Mouse (Mus musculus) 3134 (cell line): ENCODE measurements around the gene Slc16a1.

ENCODE experiments used
- DNase-seq: peaks from one replicate; pipeline ENCODE4 v3.0.0-alpha.2; 2011; ENCODE audit warnings: low spot score; ENCODE audit not compliant: insufficient read length; ENCODE audit errors: extremely low read depth

Slc16a1 gene

DNA sequence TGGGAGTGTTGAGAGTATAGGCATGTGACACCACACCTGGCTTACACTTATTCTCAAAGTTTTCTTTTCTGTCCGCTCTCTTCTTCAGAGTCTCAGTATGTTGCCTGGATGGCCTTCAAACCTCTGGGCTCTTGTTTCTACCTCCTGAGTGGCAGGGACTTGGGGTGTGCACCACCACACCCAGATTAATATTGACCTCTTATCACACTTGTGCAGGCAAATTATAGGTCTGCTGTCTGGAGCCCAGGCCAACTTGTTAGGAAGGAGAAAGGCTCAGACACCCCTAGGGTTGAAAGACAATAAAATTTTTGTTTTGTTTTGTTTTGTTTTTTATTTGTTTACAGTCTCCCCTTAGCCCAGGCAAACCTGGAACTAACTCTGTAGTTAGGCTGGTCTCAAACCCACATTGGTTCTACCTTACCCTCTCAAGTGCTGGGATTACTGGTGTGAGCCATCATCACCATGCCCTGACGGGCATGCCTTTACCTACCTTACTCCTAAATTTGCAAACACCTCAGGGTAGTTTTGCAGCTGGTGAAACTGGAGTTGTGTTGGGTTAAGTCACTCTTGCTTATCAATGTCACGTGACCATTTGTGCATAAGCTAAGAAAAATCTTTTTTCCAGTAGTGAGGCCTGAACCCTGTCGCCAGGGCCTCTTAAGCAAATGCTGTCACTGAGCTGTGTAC lies 35.3 kb downstream of the Slc16a1 start:
- DNase-seq: no peak

DNA sequence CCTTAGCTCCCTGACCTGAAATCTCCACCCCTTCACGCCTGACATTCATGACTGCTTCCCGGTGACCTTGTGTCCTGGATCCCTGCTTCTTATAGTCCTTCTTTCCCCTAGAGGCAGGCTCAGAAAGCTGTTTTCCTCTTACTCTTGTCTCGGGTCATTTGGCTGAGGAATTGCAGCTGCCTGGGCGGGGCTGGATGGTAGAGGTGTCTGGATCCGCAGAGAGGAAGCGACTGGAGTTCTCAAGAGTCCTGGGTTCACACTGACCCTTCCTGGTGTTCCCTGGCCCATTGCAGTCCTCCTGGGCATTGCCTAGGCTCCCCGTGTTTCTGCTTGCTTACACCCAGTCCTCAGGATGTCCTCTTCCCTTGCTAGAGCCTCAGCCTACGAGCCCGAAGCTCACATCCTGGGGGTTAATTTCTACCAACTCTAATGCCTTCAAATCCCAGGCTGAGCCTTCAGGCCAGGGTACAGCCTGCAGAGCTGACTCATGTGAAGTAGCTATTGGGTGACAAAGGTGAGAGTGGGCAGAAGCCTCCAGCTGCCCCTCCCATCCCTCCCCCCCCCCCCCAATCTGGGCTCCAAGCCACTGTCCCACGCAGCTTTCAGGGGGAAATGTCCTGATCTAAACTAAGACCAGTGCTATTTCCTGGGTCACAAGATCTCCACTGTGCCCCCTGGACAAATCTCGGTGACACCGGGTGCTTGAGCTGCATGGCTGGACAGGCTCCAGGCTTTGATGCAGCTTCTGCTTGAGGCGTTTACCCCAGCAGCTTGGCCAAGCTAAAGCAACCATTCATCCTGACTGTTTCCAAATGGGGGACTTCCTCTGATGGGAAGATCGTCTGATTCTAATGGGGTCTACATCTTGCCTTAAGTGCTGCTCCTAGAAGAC lies 36.1 kb downstream of the Slc16a1 start:
- DNase-seq: peak; percentile 82

GRCm38 (mm10) chr3:104675258-104675851 lies 36.9 kb downstream of the Slc16a1 start:
- peak; percentile 88 for DNase-seq

GRCm38 (mm10) chr3:104677781-104678180 lies 39.3 kb downstream of the Slc16a1 start:
- no peak for DNase-seq

DNA sequence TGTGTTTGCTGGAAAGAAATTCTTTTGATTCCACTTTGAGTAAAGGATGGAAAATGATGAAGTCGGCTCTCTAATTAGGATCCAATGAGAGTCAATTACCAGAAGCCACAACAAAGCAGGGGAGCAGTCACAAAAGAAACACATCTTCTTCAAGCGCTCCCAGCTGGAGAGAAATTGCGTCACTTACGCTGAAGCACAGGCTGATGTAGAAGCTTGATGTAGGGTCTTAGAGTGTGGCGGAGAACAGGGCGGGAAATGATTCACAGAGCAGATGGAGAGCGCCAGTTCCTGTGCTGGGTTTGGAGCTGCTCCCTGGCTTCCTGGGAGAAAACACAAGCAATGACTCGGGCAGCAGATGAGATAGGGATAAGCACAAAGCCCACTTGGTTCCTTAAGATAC lies 40.4 kb downstream of the Slc16a1 start:
- no peak for DNase-seq

DNA sequence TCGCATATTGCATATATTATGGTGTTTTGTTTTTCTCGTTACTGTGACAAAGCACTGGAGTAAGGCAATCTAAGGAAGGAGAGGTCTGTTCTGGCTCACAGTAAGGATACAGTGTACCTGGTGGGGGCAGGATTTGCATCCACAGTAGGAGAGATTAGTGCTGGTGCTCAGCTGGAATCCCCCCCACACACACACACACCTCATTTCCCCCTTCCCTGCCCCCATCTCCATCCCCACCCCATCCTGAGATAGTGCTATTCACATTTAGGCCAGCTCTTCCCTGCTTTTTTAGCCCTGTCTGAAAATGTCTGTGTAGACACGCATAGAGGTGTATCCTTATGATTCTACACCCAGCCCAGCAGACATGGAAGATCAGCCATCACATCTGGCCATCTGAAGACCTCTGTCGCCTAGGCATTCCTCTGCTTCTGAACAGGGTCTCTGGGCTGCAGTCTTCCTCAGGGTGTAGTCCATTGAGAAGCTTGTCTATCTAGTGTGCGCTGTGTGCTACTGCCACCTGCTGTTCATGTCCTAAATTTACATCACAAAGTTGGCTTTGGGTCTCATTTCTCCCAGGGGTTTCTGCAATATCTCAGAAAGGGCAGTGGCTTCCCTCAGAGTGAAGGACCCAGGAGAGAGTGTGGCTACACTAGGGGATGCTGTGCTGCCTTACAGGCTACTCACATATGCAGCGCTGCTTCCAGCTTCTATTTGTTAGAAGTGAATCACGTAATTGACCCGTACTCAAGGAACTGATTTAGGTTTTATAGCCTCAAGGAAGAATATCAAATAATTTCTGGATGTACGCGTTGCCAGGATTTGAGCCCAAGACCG lies 44.4 kb downstream of the Slc16a1 start:
- no peak for DNase-seq

DNA sequence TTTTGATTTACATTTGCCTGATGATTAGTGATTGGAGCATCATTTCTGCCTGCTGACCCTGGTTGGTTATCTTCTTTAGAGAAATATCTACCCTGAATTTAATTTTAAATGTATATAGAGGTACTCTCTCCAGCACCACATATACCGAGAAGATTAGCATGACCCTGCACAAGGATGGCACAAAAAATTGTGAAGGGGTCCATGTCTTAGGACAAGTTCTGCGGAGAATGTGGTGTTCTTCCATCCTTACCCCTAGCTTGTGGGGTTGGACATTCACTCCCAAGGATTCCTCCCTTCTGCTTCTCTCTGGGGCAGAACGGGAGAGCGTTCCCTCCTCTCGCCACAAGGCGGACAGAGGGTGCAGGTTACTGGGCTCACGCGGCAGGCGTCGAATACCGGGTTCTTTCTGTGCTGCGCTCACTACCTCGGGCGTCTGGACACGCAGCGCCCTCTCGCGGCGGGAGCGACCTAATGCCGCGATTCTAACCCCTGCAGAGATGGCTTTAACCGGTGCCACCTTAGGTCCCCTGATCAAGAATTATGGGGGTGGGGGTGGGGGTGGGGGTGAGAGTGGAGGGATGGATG lies 62.4 kb downstream of the Slc16a1 start:
- peak; percentile 76 for DNase-seq

GRCm38 (mm10) chr3:104701761-104702160 lies 63.3 kb downstream of the Slc16a1 start:
- no peak for DNase-seq

DNA sequence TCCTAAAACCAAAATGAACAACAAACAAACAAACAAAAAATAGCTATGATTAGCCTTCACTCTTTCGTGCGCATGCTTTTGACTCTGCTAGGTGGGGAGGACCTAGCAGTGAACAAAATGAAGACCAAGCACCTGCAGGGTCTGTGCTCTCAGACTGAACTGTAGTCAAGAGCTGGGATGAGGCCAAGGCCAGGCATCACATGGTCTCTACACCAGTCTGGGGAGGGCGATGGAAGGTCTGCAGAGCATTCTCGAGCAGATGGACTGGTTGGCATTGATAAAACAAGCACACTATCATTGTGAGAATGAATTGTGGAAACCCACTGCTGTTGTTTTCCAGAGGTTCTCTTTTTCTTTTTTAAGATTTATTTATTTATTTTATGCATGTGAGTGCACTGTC lies 65.5 kb downstream of the Slc16a1 start:
- DNase-seq: no peak

DNA sequence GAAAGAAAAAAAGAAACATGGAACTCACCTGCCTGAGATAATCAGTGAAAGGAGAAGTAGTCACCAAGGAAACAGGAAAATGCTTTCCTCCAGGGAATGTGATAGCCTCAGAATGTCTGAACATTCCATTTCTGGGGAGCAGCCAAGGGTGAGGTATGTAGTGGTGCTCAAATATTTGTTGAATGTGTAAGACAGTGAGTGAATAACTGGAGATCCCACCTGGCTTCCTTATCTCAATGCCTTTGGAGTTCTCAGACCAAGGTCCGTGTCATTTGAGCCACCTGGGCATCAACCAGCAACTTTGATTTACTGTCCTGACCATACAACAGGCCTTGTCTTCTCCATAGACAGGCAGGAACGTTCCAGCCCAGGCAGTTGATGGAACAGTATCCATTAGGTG lies 68.0 kb downstream of the Slc16a1 start:
- DNase-seq: no peak

DNA sequence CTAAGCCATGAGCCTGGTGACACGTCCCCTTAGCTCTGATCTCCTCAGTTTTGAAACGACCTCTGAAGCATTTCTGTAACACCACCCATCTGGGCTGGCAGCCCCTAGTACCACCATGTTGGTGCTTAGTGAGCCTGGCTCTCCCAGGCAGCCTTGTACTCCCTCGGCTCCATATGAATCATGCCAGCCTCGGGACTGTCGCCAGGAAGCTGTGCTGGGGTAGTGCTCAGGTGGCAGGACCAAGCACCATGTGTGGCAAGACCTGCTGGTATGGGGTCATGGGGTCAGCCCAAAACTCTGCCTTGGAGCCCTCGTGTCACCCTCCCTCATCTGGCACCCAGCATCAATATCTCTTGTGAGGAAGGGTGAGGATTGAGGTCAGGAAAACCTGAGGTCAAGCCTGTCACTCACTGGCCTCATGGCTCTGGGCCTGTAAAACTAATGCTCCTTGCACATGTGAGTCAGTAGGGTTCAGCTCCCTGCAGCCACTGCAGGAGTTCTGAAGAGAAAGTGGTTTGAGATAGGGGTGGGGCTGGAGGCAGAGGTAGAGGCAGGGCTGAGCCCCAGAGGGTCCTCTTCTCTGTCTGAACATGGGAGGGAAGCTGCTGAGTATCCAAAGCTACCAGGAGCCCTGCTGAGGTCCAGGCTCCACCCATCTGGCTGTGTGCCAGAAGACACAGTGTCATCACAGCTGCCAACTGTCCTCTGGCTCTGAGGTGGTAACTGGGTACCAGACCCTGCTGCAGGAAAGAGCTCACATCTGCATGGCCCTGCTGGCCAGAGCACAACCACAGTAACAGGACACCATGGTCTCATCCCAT lies 68.7 kb downstream of the Slc16a1 start:
- DNase-seq: peak; percentile 82

GRCm38 (mm10) chr3:104707772-104708144 lies 69.3 kb downstream of the Slc16a1 start:
- peak; percentile 37 for DNase-seq
